Mouse (Mus musculus) CH12.LX (cell line): Measurements from ENCODE around the gene Kpna7. TPM values are rescaled to one million over a fixed set of nuclear protein-coding genes. Genes with fewer than 3 reads are reported as not detected.

Experiments used
- DNase-seq: peaks from one replicate; pipeline ENCODE4 v3.0.0-alpha.2; 2013; ENCODE audit errors: extremely low read depth
- H3K27ac ChIP-seq: 2 replicates; pipeline ENCODE4 v1.5.1; 2012; ENCODE audit warnings: low read depth, mild to moderate bottlenecking, control low read depth, moderate library complexity; ENCODE audit not compliant: insufficient read depth
- H3K27me3 ChIP-seq: replicated peaks from 2 replicates; pipeline ENCODE3; 2012; ENCODE audit warnings: inconsistent platforms
- H3K36me3 ChIP-seq, 2 experiments: replicated peaks in 1 of 2; 2 replicates each; pipeline versions ENCODE3 to v1.6.1; 2012; ENCODE audit warnings: inconsistent platforms in 1 of 2, low read length in 1 of 2, mild to moderate bottlenecking in 1 of 2, mixed read lengths in 1 of 2, moderate library complexity in 1 of 2; ENCODE audit not compliant: control insufficient read depth in 1 of 2, insufficient read depth in 1 of 2
- H3K4me1 ChIP-seq, 2 experiments: 2 replicates each; pipeline ENCODE4 v1.6.1; 2012; ENCODE audit warnings: inconsistent platforms in 1 of 2, moderate library complexity in 1 of 2; ENCODE audit not compliant: insufficient read depth in 2 of 2, control insufficient read depth in 1 of 2
- H3K4me2 ChIP-seq: 2 replicates; pipeline ENCODE4 v1.6.1; 2012; ENCODE audit warnings: low read depth, mild to moderate bottlenecking, control low read depth; ENCODE audit not compliant: poor library complexity, insufficient read depth, severe bottlenecking
- H3K4me3 ChIP-seq, 3 experiments: fragments of 150-350 bp in 1 of 3; sonication (generic) in 1 of 3; replicated peaks in 1 of 3; 2 replicates each; pipeline versions ENCODE3 to v1.5.1; 2011 to 2012; ENCODE audit warnings: low read depth in 2 of 3, low read length in 2 of 3, mild to moderate bottlenecking in 2 of 3, moderate library complexity in 2 of 3, control low read depth in 1 of 3, improper control_type of control experiment in 1 of 3, inconsistent platforms in 1 of 3, mixed read lengths in 1 of 3; ENCODE audit not compliant: poor library complexity in 1 of 3
- H3K79me2 ChIP-seq: replicated peaks from 2 replicates; pipeline ENCODE4 v1.6.1; 2012; ENCODE audit warnings: mild to moderate bottlenecking, moderate library complexity; ENCODE audit not compliant: control insufficient read depth, poor library complexity, insufficient read depth, severe bottlenecking; ENCODE audit errors: extremely low read depth
- H3K9ac ChIP-seq: 2 replicates; pipeline ENCODE4 v1.6.1; 2012; ENCODE audit warnings: low read depth, mild to moderate bottlenecking, control low read depth, moderate library complexity; ENCODE audit not compliant: insufficient read depth
- H3K9me3 ChIP-seq: replicated peaks from 2 replicates; pipeline ENCODE3; 2012; ENCODE audit warnings: low read length, inconsistent platforms, mixed read lengths
- BHLHE40 ChIP-seq: IDR thresholded peaks from 2 replicates; pipeline ENCODE4 v1.6.1; 2011; ENCODE audit warnings: mild to moderate bottlenecking, low read depth, low read length, improper control_type of control experiment
- CHD2 ChIP-seq: IDR thresholded peaks from 2 replicates; pipeline ENCODE4 v1.6.1; 2011; ENCODE audit warnings: low read length, improper control_type of control experiment
- CTCF ChIP-seq, 2 experiments: IDR thresholded peaks in 1 of 2; conservative IDR thresholded peaks in 1 of 2; 2 replicates each; pipeline ENCODE4 v1.5.1; 2011 to 2012; ENCODE audit warnings: low read depth in 2 of 2, low read length in 2 of 2, improper control_type of control experiment in 1 of 2, inconsistent platforms in 1 of 2, mild to moderate bottlenecking in 1 of 2, moderate library complexity in 1 of 2
- E2F4 ChIP-seq: IDR thresholded peaks from 2 replicates; pipeline ENCODE4 v1.6.1; 2011; ENCODE audit warnings: low read depth, low read length, improper control_type of control experiment; ENCODE audit not compliant: insufficient replicate concordance
- ELF1 ChIP-seq: IDR thresholded peaks from 2 replicates; pipeline ENCODE4 v1.6.1; 2014; ENCODE audit warnings: low read depth, mild to moderate bottlenecking, inconsistent platforms, low read length, improper control_type of control experiment
- EP300 ChIP-seq: IDR thresholded peaks from 2 replicates; pipeline ENCODE4 v1.6.1; 2011; ENCODE audit warnings: low read length, improper control_type of control experiment
- ETS1 ChIP-seq: conservative IDR thresholded peaks from 2 replicates; pipeline ENCODE4 v1.6.1; 2012; ENCODE audit warnings: low read depth, mild to moderate bottlenecking, inconsistent platforms, low read length, improper control_type of control experiment, moderate library complexity
- GABPA ChIP-seq: IDR thresholded peaks from 2 replicates; pipeline ENCODE4 v1.6.1; 2012; ENCODE audit warnings: low read depth, low read length, improper control_type of control experiment, inconsistent platforms; ENCODE audit not compliant: insufficient replicate concordance
- HCFC1 ChIP-seq: IDR thresholded peaks from 2 replicates; pipeline ENCODE4 v1.6.1; 2012; ENCODE audit warnings: low read depth, mild to moderate bottlenecking, inconsistent platforms, low read length, improper control_type of control experiment
- JUN ChIP-seq: IDR thresholded peaks from 2 replicates; pipeline ENCODE4 v1.6.1; 2011; ENCODE audit warnings: low read depth, mild to moderate bottlenecking, low read length, improper control_type of control experiment, moderate library complexity; ENCODE audit not compliant: insufficient read depth
- JUND ChIP-seq: conservative IDR thresholded peaks from 2 replicates; pipeline ENCODE4 v1.6.1; 2011; ENCODE audit warnings: low read depth, low read length, improper control_type of control experiment
- MAFK ChIP-seq: IDR thresholded peaks from 2 replicates; pipeline ENCODE4 v1.6.1; 2011; ENCODE audit warnings: low read length, improper control_type of control experiment; ENCODE audit not compliant: insufficient replicate concordance
- MXI1 ChIP-seq: IDR thresholded peaks from 2 replicates; pipeline ENCODE4 v1.6.1; 2011; ENCODE audit warnings: mild to moderate bottlenecking, low read depth, low read length, improper control_type of control experiment
- MYC ChIP-seq: IDR thresholded peaks from 2 replicates; pipeline ENCODE4 v1.6.1; 2011; ENCODE audit warnings: low read depth, mild to moderate bottlenecking, improper control_type of control experiment, low read length
- NELFE ChIP-seq: IDR thresholded peaks from 2 replicates; pipeline ENCODE4 v1.6.1; 2011; ENCODE audit warnings: low read depth, low read length, improper control_type of control experiment
- NRF1 ChIP-seq: IDR thresholded peaks from 2 replicates; pipeline ENCODE4 v1.6.1; 2014; ENCODE audit warnings: low read depth, mild to moderate bottlenecking, inconsistent platforms, low read length, improper control_type of control experiment, moderate library complexity
- POLR2A ChIP-seq: IDR thresholded peaks from 2 replicates; pipeline ENCODE4 v1.6.1; 2011; ENCODE audit warnings: low read depth, mild to moderate bottlenecking, improper control_type of control experiment, low read length
- POLR2AphosphoS2 ChIP-seq: IDR thresholded peaks from 2 replicates; pipeline ENCODE4 v1.6.1; 2011; ENCODE audit warnings: low read depth, low read length, improper control_type of control experiment
- RAD21 ChIP-seq: IDR thresholded peaks from 2 replicates; pipeline ENCODE4 v1.6.1; 2011; ENCODE audit warnings: low read depth, mild to moderate bottlenecking, low read length, improper control_type of control experiment, moderate library complexity
- RCOR1 ChIP-seq: conservative IDR thresholded peaks from 2 replicates; pipeline ENCODE4 v1.6.1; 2012; ENCODE audit warnings: low read depth, mild to moderate bottlenecking, inconsistent platforms, low read length, improper control_type of control experiment
- SMC3 ChIP-seq: IDR thresholded peaks from 2 replicates; pipeline ENCODE4 v1.6.1; 2011; ENCODE audit warnings: low read depth, low read length, improper control_type of control experiment
- TBP ChIP-seq: conservative IDR thresholded peaks from 2 replicates; pipeline ENCODE4 v1.6.1; 2011; ENCODE audit warnings: low read depth, low read length, improper control_type of control experiment
- UBTF ChIP-seq: IDR thresholded peaks from 2 replicates; pipeline ENCODE4 v1.6.1; 2012; ENCODE audit warnings: low read depth, mild to moderate bottlenecking, inconsistent platforms, low read length, improper control_type of control experiment, moderate library complexity
- USF1 ChIP-seq: IDR thresholded peaks from 2 replicates; pipeline ENCODE4 v1.6.1; 2014; ENCODE audit warnings: low read depth, mild to moderate bottlenecking, inconsistent platforms, low read length, improper control_type of control experiment
- ZKSCAN1 ChIP-seq: IDR thresholded peaks from 2 replicates; pipeline ENCODE4 v1.6.1; 2012; ENCODE audit warnings: low read depth, inconsistent platforms, low read length, improper control_type of control experiment, borderline replicate concordance
- ZNF384 ChIP-seq: IDR thresholded peaks from 2 replicates; pipeline ENCODE4 v1.6.1; 2012; ENCODE audit warnings: low read depth, low read length, improper control_type of control experiment, inconsistent platforms
- dilution Hi-C: fragments of 300-500 bp; cut with MboI; formaldehyde crosslinking; loops from 2 replicates; pipeline ENCODE4 v1.14.3; 2020; ENCODE audit warnings: low sequenced_read_pairs; ENCODE audit not compliant: extremely low pct_unique_long_range_greater_than_20kb, extremely low pct_ligation_motif_present
- in situ Hi-C: fragments of 300-500 bp; cut with MboI; formaldehyde crosslinking; loops from 3 replicates; pipeline ENCODE4 v1.14.3; 2019; ENCODE audit warnings: low sequenced_read_pairs, low pct_ligation_motif_present, low pct_unique_long_range_greater_than_20kb, mixed read lengths
- polyA plus RNA-seq: library from polyadenylated mRNA; unstranded; fragments of >175 nt; gene quantifications from 2 replicates; pipeline ENCODE4 v1.2.1, GENCODE M21; 2012; ENCODE audit warnings: low read depth; ENCODE audit not compliant: insufficient read length
- total RNA-seq, 2 experiments: library from RNA; depleted of rRNA; stranded (reverse); fragments of 300-350 nt in 1 of 2; fragments of >200 nt in 1 of 2; gene quantifications; 2 replicates each; pipeline ENCODE4 v1.2.3; 2012 to 2014

Kpna7 gene
- total and polyA plus RNA-seq, 3 experiments, result 0.26 TPM; not detected in 2

- in situ Hi-C loops, result no loop called here
- no peaks in the 10 kb centered on the region for H3K27me3 ChIP-seq
- no peak overlapping the region for H3K27ac ChIP-seq
- H3K9ac ChIP-seq, result no peak overlapping the region
- DNase-seq, result peak; percentile 41
- dilution Hi-C loops, result no loop called here
- H3K79me2 ChIP-seq, result peaks cover 70% of the 10 kb centered on the region
- no peak overlapping the region for H3K4me2 ChIP-seq
- TF ChIP-seq EP300, result no peak
- TF ChIP-seq ETS1, result no peak
- peak; percentile 34 to 41; a peak in 3 of 4 replicates for TF ChIP-seq CTCF (conservative IDR thresholded peaks at IDR 0.05 in 1 of 2, IDR thresholded peaks at IDR 0.05 in 1 of 2; ENCODE audit: low read depth in 2 of 2, low read length in 2 of 2)
- H3K4me3 ChIP-seq, result no peak overlapping the region
- peaks cover 0 to 7% of the 10 kb centered on the region in 2 experiments; a peak in 2 of 4 replicates for H3K4me1 ChIP-seq
- peaks cover 12% of the 10 kb centered on the region for H3K9me3 ChIP-seq
- H3K36me3 ChIP-seq, result peaks cover 53 to 74% of the 10 kb centered on the region in 2 experiments
Observed at GRCm38 (mm10) chr5:145119385-145119784, 35.6 kb upstream of the Kpna7 start.

GRCm38 (mm10) chr5:145118461-145118860 is 34.6 kb upstream of the Kpna7 start:
- H3K9ac ChIP-seq, result no peak overlapping the region
- TF ChIP-seq EP300 (no peak), NELFE (no peak), JUN (no peak), UBTF (no peak), SMC3 (no peak), ELF1 (no peak), RCOR1 (no peak), POLR2A (no peak), MAFK (no peak), ZNF384 (no peak), USF1 (no peak), GABPA (no peak), ETS1 (no peak), CTCF (conservative IDR thresholded peaks at IDR 0.05 in 1 of 2, IDR thresholded peaks at IDR 0.05 in 1 of 2; ENCODE audit: low read depth in 2 of 2, low read length in 2 of 2) (no peak)
- dilution Hi-C loops (no loop called here), in situ Hi-C loops (no loop called here)
- H3K4me2 ChIP-seq, result no peak overlapping the region
- peaks cover 2 to 11% of the 10 kb centered on the region in 2 experiments; a peak in 2 of 4 replicates for H3K4me1 ChIP-seq
- no peaks in the 10 kb centered on the region for H3K27me3 ChIP-seq
- H3K4me3 ChIP-seq, result no peak overlapping the region
- H3K36me3 ChIP-seq, result peaks cover 44 to 65% of the 10 kb centered on the region in 2 experiments
- no peak for DNase-seq
- H3K27ac ChIP-seq, result no peak overlapping the region
- peaks cover 12% of the 10 kb centered on the region for H3K9me3 ChIP-seq
- peaks cover 70% of the 10 kb centered on the region for H3K79me2 ChIP-seq

- DNase-seq, result no peak
- Histone ChIP-seq H3K79me2 (peaks cover 70% of the 10 kb centered on the region), H3K4me2 (no peak overlapping the region), H3K4me1 (peaks cover 2 to 13% of the 10 kb centered on the region in 2 experiments; a peak in 2 of 4 replicates), H3K36me3 (peaks cover 40 to 60% of the 10 kb centered on the region in 2 experiments), H3K9me3 (peaks cover 12% of the 10 kb centered on the region), H3K4me3 (no peak overlapping the region), H3K27ac (no peak overlapping the region), H3K27me3 (no peaks in the 10 kb centered on the region), H3K9ac (no peak overlapping the region)
- in situ Hi-C loops (no loop called here), dilution Hi-C loops (no loop called here)
- TF ChIP-seq ELF1 (no peak), NELFE (no peak), EP300 (no peak), POLR2AphosphoS2 (no peak), MYC (no peak), E2F4 (no peak), ZKSCAN1 (no peak), RAD21 (no peak), HCFC1 (no peak), UBTF (no peak), BHLHE40 (no peak), MXI1 (no peak), JUND (no peak), TBP (no peak), NRF1 (no peak), ZNF384 (no peak), CHD2 (no peak), JUN (no peak)
Observed at GRCm38 (mm10) chr5:145118005-145118404, 34.2 kb upstream of the Kpna7 start.
